ENCODE assay signal across 8 mouse cellular contexts in genomic region chr2:165967823-165968555, GRCm38 (mm10). TPM values are rescaled to one million over a fixed set of nuclear protein-coding genes. Genes with fewer than 3 reads are reported as not detected.
DNase-seq lines count a peak whose midpoint lies in the region; ATAC-seq and TF ChIP-seq lines count a peak whose summit lies in the region.

No protein-coding gene starts in this region.

- H3K36me3 ChIP-seq in embryonic facial prominence, embryonic 12.5 days = no peaks in the 10 kb centered on the region
- H3K36me3 ChIP-seq in liver, embryonic 14.5 days (replicated peaks; ENCODE audit: control insufficient read depth, insufficient read depth, low read depth) = no peaks in the 10 kb centered on the region
- H3K36me3 ChIP-seq in small intestine, adult 2 months (ENCODE audit: control insufficient read depth, insufficient read depth, low read length) = no peaks in the 10 kb centered on the region

- H3K4me3 ChIP-seq in embryonic facial prominence, embryonic 12.5 days = no peak overlapping the region
- H3K4me3 ChIP-seq in liver, embryonic 14.5 days (ENCODE audit: insufficient read depth in 1 of 2, low read depth in 2 of 2, low read length in 2 of 2) = no peak overlapping the region
- H3K4me3 ChIP-seq in small intestine, adult 2 months (ENCODE audit: low read depth, low read length) = no peak overlapping the region

- no peaks in the 10 kb centered on the region for H3K27me3 ChIP-seq in embryonic facial prominence, embryonic 12.5 days
- no peaks in the 10 kb centered on the region for H3K27me3 ChIP-seq in liver, embryonic 14.5 days (ENCODE audit: control insufficient read depth, insufficient read depth, low read length)
- H3K27me3 ChIP-seq in small intestine, adult 2 months (ENCODE audit: control insufficient read depth, insufficient read depth, low read length) = no peaks in the 10 kb centered on the region

- WGBS in embryonic facial prominence, embryonic 12.5 days = 54% methylated on average over 6 of the region's 6 CpGs
- WGBS in liver, embryonic 14.5 days (ENCODE audit: insufficient replicate concordance) = 16% methylated on average over 6 of the region's 6 CpGs
- WGBS in small intestine, adult 2 months = 40% methylated on average over 6 of the region's 6 CpGs

- H3K27ac ChIP-seq in embryonic facial prominence, embryonic 12.5 days = peak overlapping the region; percentile 36; the same call in 1 of the 2 replicates
- peak overlapping the region; percentile 40 for H3K27ac ChIP-seq in liver, embryonic 14.5 days
- peak overlapping the region; percentile 77 for H3K27ac ChIP-seq in small intestine, adult 2 months (ENCODE audit: insufficient read depth, low read depth, low read length)

- peak; percentile 29 to 64 for DNase-seq in adrenal gland, adult (ENCODE audit: inconsistent age in 2 of 2, low spot score in 1 of 2)
- no peak for DNase-seq in adrenal gland, postnatal 4 days (ENCODE audit: low spot score in 2 of 2)
- peak; percentile 95 for DNase-seq in ES-CJ7 (ENCODE audit: low read depth, low spot score)
- DNase-seq in liver, embryonic 14.5 days (ENCODE audit: low read depth in 3 of 3, low spot score in 3 of 3) = no peak
- no peak for DNase-seq in cerebellum, adult 8-10 months
- no peak for DNase-seq in cerebellum, postnatal 25 days

- no peaks in the 10 kb centered on the region for H3K9me3 ChIP-seq in embryonic facial prominence, embryonic 12.5 days
- H3K9me3 ChIP-seq in liver, embryonic 14.5 days (ENCODE audit: control insufficient read depth, low read length) = no peaks in the 10 kb centered on the region

- peak; percentile 41; the same call in 1 of the 2 replicates for TF ChIP-seq EP300 in liver, embryonic 14.5 days (IDR thresholded peaks at IDR 0.05; ENCODE audit: low read depth)

- H3K4me1 ChIP-seq in embryonic facial prominence, embryonic 12.5 days = peaks cover 5% of the 10 kb centered on the region; the same call in 1 of the 2 replicates
- H3K4me1 ChIP-seq in liver, embryonic 14.5 days (replicated peaks; ENCODE audit: control insufficient read depth in 2 of 2, insufficient read depth in 2 of 2, low read length in 1 of 2) = peaks cover 17 to 36% of the 10 kb centered on the region in 2 experiments
- H3K4me1 ChIP-seq in small intestine, adult 2 months (ENCODE audit: control insufficient read depth, insufficient read depth, insufficient read length, low read length) = peaks cover 23% of the 10 kb centered on the region

- H3K9ac ChIP-seq in embryonic facial prominence, embryonic 12.5 days = no peak overlapping the region
- no peak overlapping the region for H3K9ac ChIP-seq in liver, embryonic 14.5 days (replicated peaks)

- no peak for TF ChIP-seq CTCF in liver, embryonic 14.5 days (IDR thresholded peaks at IDR 0.05; ENCODE audit: low read depth)
- no peak for TF ChIP-seq CTCF in small intestine, adult 2 months (IDR thresholded peaks at IDR 0.05; ENCODE audit: extremely low read depth, insufficient read length, insufficient replicate concordance, low read depth, low read length)

- no peak overlapping the region for H3K4me2 ChIP-seq in embryonic facial prominence, embryonic 12.5 days (replicated peaks)
- H3K4me2 ChIP-seq in liver, embryonic 14.5 days (ENCODE audit: low read depth) = no peak overlapping the region

- 0 out of 2 replicates have a peak, but pooled peaks have one; percentile 28 for ATAC-seq in embryonic facial prominence, embryonic 12.5 days (ENCODE audit: insufficient number of reproducible peaks, insufficient read depth, low FRiP score, low TSS enrichment)
- peak; percentile 80 for ATAC-seq in liver, embryonic 14.5 days (ENCODE audit: insufficient read depth)

- TF ChIP-seq POLR2A in small intestine, adult 2 months (IDR thresholded peaks at IDR 0.05; ENCODE audit: low read depth, low read length) = no peak

RNA-seq across cellular contexts. Expression of gene Ncoa3, which starts 24.4 kb away (rescaled TPM):
- total RNA-seq in adrenal gland, postnatal 4 days (2021) = 10 to 100 TPM; 33.8 to 37.8 TPM
- 16.6 and 17.4 TPM in 2 replicates for polyA plus RNA-seq in embryonic facial prominence, embryonic 12.5 days (2016; fragmentation: Nextera tagmentation; extraction: Ambion mirVana)
- polyA plus RNA-seq in liver, embryonic 14.5 days (2012; rRNA removed) = 4.3 and 4.4 TPM in 2 replicates
- polyA plus RNA-seq in liver, embryonic 14.5 days (2014; fragmentation: Nextera tagmentation; extraction: Ambion mirVana) = 3.3 and 3.7 TPM in 2 replicates
- polyA plus RNA-seq in small intestine, adult 2 months (2012; rRNA removed) = 13.0 and 20.1 TPM in 2 replicates

Comparison
In these comparisons a context has a peak if more than half of its experiments do, and no peak if none do; other contexts are left out.
1. DNase-seq: peak in adrenal gland, adult (2 of 2) and ES-CJ7 (single experiment); none in adrenal gland, postnatal 4 days (0 of 2), liver, embryonic 14.5 days (0 of 3), cerebellum, adult 8-10 months (single experiment) and cerebellum, postnatal 25 days (0 of 2).
2. Peak in every context shown above with its lines, with median percentiles within 50 percentile points of each other: H3K27ac ChIP-seq.